Mouse (Mus musculus) heart, embryonic 10.5 days (tissue): ENCODE data around the gene Mmp15. TPM values are rescaled to one million over a fixed set of nuclear protein-coding genes. Genes with fewer than 3 reads are reported as not detected.

Experiments
- DNase-seq: peaks from one replicate; pipeline ENCODE4 v3.0.0-alpha.2; 2017; ENCODE audit warnings: low spot score
- H3K27ac ChIP-seq: fragments of 300-500 bp; sonication (generic); 2 replicates; pipeline ENCODE4 v1.5.1; 2016; ENCODE audit warnings: mild to moderate bottlenecking
- H3K27me3 ChIP-seq: fragments of 300-500 bp; sonication (generic); 2 replicates; pipeline ENCODE4 v1.6.1; 2016; ENCODE audit warnings: mild to moderate bottlenecking; ENCODE audit not compliant: poor library complexity, insufficient read depth, severe bottlenecking
- H3K36me3 ChIP-seq: fragments of 300-500 bp; sonication (generic); 2 replicates; pipeline ENCODE4 v1.6.1; 2016; ENCODE audit warnings: mild to moderate bottlenecking, moderate library complexity
- H3K4me1 ChIP-seq: fragments of 300-500 bp; sonication (generic); 2 replicates; pipeline ENCODE4 v1.6.1; 2016; ENCODE audit warnings: mild to moderate bottlenecking
- H3K4me3 ChIP-seq: fragments of 300-500 bp; sonication (generic); 2 replicates; pipeline ENCODE4 v1.5.1; 2016; ENCODE audit warnings: mild to moderate bottlenecking, moderate library complexity
- H3K9me3 ChIP-seq: fragments of 300-500 bp; sonication (generic); 2 replicates; pipeline ENCODE4 v1.6.1; 2016; ENCODE audit warnings: mild to moderate bottlenecking, moderate library complexity
- WGBS: fragments of 180-500 bp; shearing (Covaris S2); methylation state at CpG from one replicate; pipeline ENCODE4 v1.1.7; 2016; 5-methylcytosine and 5-hydroxymethylcytosine counted together
- polyA plus RNA-seq: library from polyadenylated mRNA; unstranded; fragments of >200 nt; fragmentation: Nextera tagmentation; extraction: Ambion mirVana; gene quantifications from 2 replicates; pipeline ENCODE4 v1.2.1, GENCODE M21; 2016

Mmp15 gene
- polyA plus RNA-seq, 1 experiment from 2014 or later: 30.9 TPM

- H3K36me3 ChIP-seq: peaks cover 57% of the 10 kb centered on the region
- no peak for DNase-seq
- no peak overlapping the region for H3K4me3 ChIP-seq
- H3K4me1 ChIP-seq: peaks cover 52% of the 10 kb centered on the region
- H3K9me3 ChIP-seq: no peaks in the 10 kb centered on the region
- H3K27me3 ChIP-seq: 0 out of 2 replicates have a peak, but pooled peaks cover 6% of the 10 kb centered on the region
- no peak overlapping the region for H3K27ac ChIP-seq
- WGBS: 78% methylated on average over 5 of the region's 5 CpGs
Measured at GRCm38 (mm10) chr8:95326822-95327221, 25.2 kb upstream of the Mmp15 start.

GRCm38 (mm10) chr8:95327866-95328465, 24.1 kb upstream of the Mmp15 start:
- Histone ChIP-seq H3K36me3 (peaks cover 57% of the 10 kb centered on the region), H3K27ac (no peak overlapping the region), H3K27me3 (0 out of 2 replicates have a peak, but pooled peaks cover 6% of the 10 kb centered on the region), H3K9me3 (no peaks in the 10 kb centered on the region), H3K4me1 (peaks cover 56% of the 10 kb centered on the region), H3K4me3 (no peak overlapping the region)
- 87% methylated on average over 46 of the region's 46 CpGs for WGBS
- DNase-seq: no peak

GRCm38 (mm10) chr8:95330367-95330766, 21.7 kb upstream of the Mmp15 start:
- 61% methylated on average over 1 of the region's 1 CpGs for WGBS

GRCm38 (mm10) chr8:95331156-95331719, 20.8 kb upstream of the Mmp15 start:
- no peaks in the 10 kb centered on the region for H3K9me3 ChIP-seq
- H3K4me3 ChIP-seq: peak overlapping the region; percentile 73
- H3K27me3 ChIP-seq: 0 out of 2 replicates have a peak, but pooled peaks cover 6% of the 10 kb centered on the region
- under 1% methylated on average over 38 of the region's 38 CpGs for WGBS
- peaks cover 55% of the 10 kb centered on the region for H3K36me3 ChIP-seq
- H3K4me1 ChIP-seq: peaks cover 37% of the 10 kb centered on the region
- DNase-seq: peak; percentile 84
- H3K27ac ChIP-seq: peak overlapping the region; percentile 97

More at GRCm38 (mm10) chr8:95330367-95330766, 21.7 kb upstream of the Mmp15 start:
- no peak for DNase-seq
- H3K36me3 ChIP-seq: peaks cover 64% of the 10 kb centered on the region
- 0 out of 2 replicates have a peak, but pooled peaks cover 6% of the 10 kb centered on the region for H3K27me3 ChIP-seq
- peak overlapping the region; percentile 73 for H3K4me3 ChIP-seq
- peaks cover 41% of the 10 kb centered on the region for H3K4me1 ChIP-seq
- H3K27ac ChIP-seq: no peak overlapping the region
- no peaks in the 10 kb centered on the region for H3K9me3 ChIP-seq

- H3K4me3 ChIP-seq: peak within 1 kb of the TSS; percentile 73
- H3K4me1 ChIP-seq: peaks cover 32% of the 10 kb centered on the region
- 0 out of 2 replicates have a peak, but pooled peaks cover 6% of the 10 kb centered on the region for H3K27me3 ChIP-seq
- 2% methylated on average over 61 of the region's 80 CpGs for WGBS
- peaks cover 49% of the 10 kb centered on the region for H3K36me3 ChIP-seq
- no peaks in the 10 kb centered on the region for H3K9me3 ChIP-seq
- peak; percentile 99 for DNase-seq
- peak within 1 kb of the TSS; percentile 97 for H3K27ac ChIP-seq
Measured at GRCm38 (mm10) chr8:95331720-95332436, 20.2 kb upstream of the Mmp15 start, which contains the start of the genes Zfp319 and Usb1. Zfp319 (minus strand) TSS chr8:95331950. Usb1 (plus strand) TSS chr8:95332284.

GRCm38 (mm10) chr8:95332437-95333199, 19.4 kb upstream of the Mmp15 start:
- peak overlapping the region; percentile 97 for H3K27ac ChIP-seq

GRCm38 (mm10) chr8:95335706-95336105, 16.4 kb upstream of the Mmp15 start:
- H3K9me3 ChIP-seq: no peaks in the 10 kb centered on the region
- 84% methylated on average over 1 of the region's 1 CpGs for WGBS
- peaks cover 53% of the 10 kb centered on the region for H3K36me3 ChIP-seq
- peaks cover 6% of the 10 kb centered on the region; the same call in 1 of the 2 replicates for H3K4me1 ChIP-seq
- no peak overlapping the region for H3K27ac ChIP-seq
- DNase-seq: no peak
- no peak overlapping the region for H3K4me3 ChIP-seq
- H3K27me3 ChIP-seq: no peaks in the 10 kb centered on the region

More at GRCm38 (mm10) chr8:95332437-95333199, 19.4 kb upstream of the Mmp15 start:
- 32% methylated on average over 21 of the region's 21 CpGs for WGBS
- DNase-seq: no peak
- H3K36me3 ChIP-seq: peaks cover 47% of the 10 kb centered on the region
- peaks cover 28% of the 10 kb centered on the region for H3K4me1 ChIP-seq
- peak overlapping the region; percentile 73 for H3K4me3 ChIP-seq
- H3K27me3 ChIP-seq: 0 out of 2 replicates have a peak, but pooled peaks cover 6% of the 10 kb centered on the region
- no peaks in the 10 kb centered on the region for H3K9me3 ChIP-seq

GRCm38 (mm10) chr8:95336363-95336762, 15.7 kb upstream of the Mmp15 start:
- H3K9me3 ChIP-seq: no peaks in the 10 kb centered on the region
- DNase-seq: no peak
- no peaks in the 10 kb centered on the region for H3K27me3 ChIP-seq
- H3K4me3 ChIP-seq: no peak overlapping the region
- peaks cover 60% of the 10 kb centered on the region for H3K36me3 ChIP-seq
- H3K27ac ChIP-seq: no peak overlapping the region
- H3K4me1 ChIP-seq: peaks cover 5% of the 10 kb centered on the region; the same call in 1 of the 2 replicates

- WGBS: 69% methylated on average over 5 of the region's 5 CpGs
- DNase-seq: no peak
- Histone ChIP-seq H3K27ac (no peak overlapping the region), H3K27me3 (no peaks in the 10 kb centered on the region), H3K9me3 (no peaks in the 10 kb centered on the region), H3K4me1 (0 out of 2 replicates have a peak, but pooled peaks cover under 1% of the 10 kb centered on the region), H3K4me3 (no peak overlapping the region), H3K36me3 (peaks cover 75% of the 10 kb centered on the region)
Measured at GRCm38 (mm10) chr8:95341721-95342120, 10.3 kb upstream of the Mmp15 start.

- no peak for DNase-seq
- Histone ChIP-seq H3K4me1 (peaks cover 18% of the 10 kb centered on the region), H3K27ac (no peak overlapping the region), H3K9me3 (no peaks in the 10 kb centered on the region), H3K27me3 (no peaks in the 10 kb centered on the region), H3K36me3 (peaks cover 49% of the 10 kb centered on the region), H3K4me3 (no peak overlapping the region)
- WGBS: 73% methylated on average over 6 of the region's 6 CpGs
Measured at GRCm38 (mm10) chr8:95344668-95345067, 7.4 kb upstream of the Mmp15 start.

GRCm38 (mm10) chr8:95346643-95347545, 5.2 kb upstream of the Mmp15 start:
- no peak for DNase-seq
- 27% methylated on average over 8 of the region's 8 CpGs for WGBS
- Histone ChIP-seq H3K36me3 (peaks cover 31% of the 10 kb centered on the region), H3K27ac (no peak overlapping the region), H3K4me1 (peaks cover 29% of the 10 kb centered on the region), H3K27me3 (no peaks in the 10 kb centered on the region), H3K9me3 (no peaks in the 10 kb centered on the region), H3K4me3 (no peak overlapping the region)
